Mouse (Mus musculus) neural tube, embryonic 11.5 days (tissue): ENCODE measurements around the gene Atp5mpl. TPM values are rescaled to one million over a fixed set of nuclear protein-coding genes. Genes with fewer than 3 reads are reported as not detected.
"Not testable (repeated sequence)": the region's sequence is repeated elsewhere in the genome, so short reads cannot be mapped to it uniquely, and the experiment has no call there.

Experiments
- ATAC-seq: fragments of 200-750 bp; cut with Nextera tagmentation; 2 replicates; pipeline ENCODE4 v1.8.0; 2017; ENCODE audit warnings: moderate number of reproducible peaks, mild to moderate bottlenecking, moderate TSS enrichment, moderate library complexity; ENCODE audit not compliant: insufficient read depth, low FRiP score, low TSS enrichment
- DNase-seq: peaks from one replicate; pipeline ENCODE4 v3.0.0-alpha.2; 2015; ENCODE audit warnings: low spot score
- H3K27ac ChIP-seq: fragments of 300-500 bp; sonication (generic); 2 replicates; pipeline ENCODE4 v1.5.1; 2014; ENCODE audit warnings: low read depth, mild to moderate bottlenecking, low read length
- H3K27me3 ChIP-seq: fragments of 300-500 bp; sonication (generic); 2 replicates; pipeline ENCODE4 v1.6.1; 2014; ENCODE audit warnings: mild to moderate bottlenecking, low read length, mixed read lengths; ENCODE audit not compliant: control insufficient read depth, insufficient read depth
- H3K36me3 ChIP-seq: fragments of 300-500 bp; sonication (generic); 2 replicates; pipeline ENCODE4 v1.6.1; 2014; ENCODE audit warnings: mild to moderate bottlenecking, low read length, moderate library complexity, mixed read lengths; ENCODE audit not compliant: control insufficient read depth, insufficient read depth
- H3K4me1 ChIP-seq: fragments of 300-500 bp; sonication (generic); 2 replicates; pipeline ENCODE4 v1.6.1; 2014; ENCODE audit warnings: low read length, mixed read lengths; ENCODE audit not compliant: control insufficient read depth, insufficient read depth
- H3K4me2 ChIP-seq: fragments of 300-500 bp; sonication (generic); 2 replicates; pipeline ENCODE4 v1.6.1; 2014; ENCODE audit warnings: low read depth, mild to moderate bottlenecking, moderate library complexity
- H3K4me3 ChIP-seq: fragments of 300-500 bp; sonication (generic); 2 replicates; pipeline ENCODE4 v1.5.1; 2014; ENCODE audit warnings: low read depth, low read length
- H3K9ac ChIP-seq: fragments of 300-500 bp; sonication (generic); 2 replicates; pipeline ENCODE4 v1.6.1; 2014; ENCODE audit warnings: mild to moderate bottlenecking, low read length
- H3K9me3 ChIP-seq: fragments of 300-500 bp; sonication (generic); 2 replicates; pipeline ENCODE4 v1.6.1; 2016; ENCODE audit warnings: low read length; ENCODE audit not compliant: control insufficient read depth
- WGBS: fragments of 180-500 bp; shearing (Covaris S2); extraction: QIAGEN DNeasy Blood & Tissue Kit; methylation state at CpG from one replicate; pipeline ENCODE4 v1.1.7; 2014; 5-methylcytosine and 5-hydroxymethylcytosine counted together
- polyA plus RNA-seq: library from polyadenylated mRNA; unstranded; fragments of >200 nt; fragmentation: Nextera tagmentation; extraction: Ambion mirVana; gene quantifications from 2 replicates; pipeline ENCODE4 v1.2.1, GENCODE M21; 2014

Gene Atp5mpl
- polyA plus RNA-seq, 1 experiment from 2014 or later, result 635 TPM

DNA sequence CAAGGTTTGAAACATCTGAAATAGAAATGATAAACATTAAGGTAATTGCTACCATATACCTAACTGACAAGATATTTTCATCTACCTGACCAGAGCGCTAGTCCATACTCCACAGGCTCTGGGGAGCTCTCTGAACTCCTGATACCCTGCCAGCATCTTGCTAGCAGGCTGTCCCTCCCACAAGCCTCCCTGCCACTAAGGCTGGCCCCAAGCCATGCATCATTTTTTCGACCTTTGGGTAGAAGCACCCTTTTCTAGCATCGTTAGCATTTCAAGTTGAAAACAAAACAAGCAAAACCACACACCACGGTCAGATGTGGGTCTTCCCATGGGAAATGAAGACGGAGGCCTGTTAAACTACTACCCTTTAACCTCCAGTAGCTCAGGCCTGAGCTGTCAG is 3.4 kb downstream of the Atp5mpl start:
- no peak overlapping the region for H3K27ac ChIP-seq
- DNase-seq, result no peak
- no peaks in the 10 kb centered on the region for H3K27me3 ChIP-seq
- no peak overlapping the region for H3K9ac ChIP-seq
- no peak overlapping the region for H3K4me3 ChIP-seq
- peaks cover 14% of the 10 kb centered on the region for H3K36me3 ChIP-seq
- no peaks in the 10 kb centered on the region for H3K9me3 ChIP-seq
- no peak overlapping the region for H3K4me2 ChIP-seq
- peaks cover 7% of the 10 kb centered on the region for H3K4me1 ChIP-seq
- no peak for ATAC-seq
- 89% methylated on average over 5 of the region's 5 CpGs for WGBS

GRCm38 (mm10) chr12:111958101-111958865 is 8.5 kb downstream of the Atp5mpl start:
- Histone ChIP-seq H3K4me3 (no peak overlapping the region), H3K27me3 (no peaks in the 10 kb centered on the region), H3K9me3 (no peaks in the 10 kb centered on the region), H3K4me2 (no peak overlapping the region), H3K27ac (no peak overlapping the region), H3K9ac (no peak overlapping the region), H3K36me3 (peaks cover 14% of the 10 kb centered on the region), H3K4me1 (no peaks in the 10 kb centered on the region)
- DNase-seq, result peak; percentile 64
- 47% methylated on average over 9 of the region's 9 CpGs for WGBS
- 0 out of 2 replicates have a peak, but pooled peaks have one; percentile 55 for ATAC-seq

- Histone ChIP-seq H3K9me3 (no peaks in the 10 kb centered on the region), H3K4me3 (no peak overlapping the region), H3K9ac (no peak overlapping the region), H3K4me1 (no peaks in the 10 kb centered on the region), H3K36me3 (peaks cover 11% of the 10 kb centered on the region), H3K27me3 (no peaks in the 10 kb centered on the region), H3K4me2 (no peak overlapping the region), H3K27ac (no peak overlapping the region)
- 83% methylated on average over 5 of the region's 5 CpGs for WGBS
- no peak for DNase-seq
- no peak for ATAC-seq
These were observed 10.6 kb downstream of the Atp5mpl start for GRCm38 (mm10) chr12:111956173-111956572.

DNA sequence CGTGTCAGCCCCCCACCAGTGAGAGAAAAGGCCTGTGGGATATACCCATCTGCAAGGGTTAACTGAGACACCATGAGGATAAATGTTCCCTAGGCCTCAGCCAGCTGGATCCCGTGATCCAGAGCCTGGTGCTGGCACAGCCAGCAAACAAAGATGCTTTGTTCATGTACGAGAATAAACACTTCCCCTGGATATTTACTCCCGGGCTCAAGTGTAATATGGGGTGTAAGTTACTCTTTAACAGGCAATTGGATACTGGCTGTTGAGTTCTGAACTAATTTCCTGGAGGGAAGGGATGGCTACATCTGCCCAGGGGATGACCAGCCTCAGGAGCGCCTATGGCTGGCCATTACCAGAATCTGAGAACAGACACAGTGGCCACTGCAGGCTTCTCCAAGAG is 15.1 kb downstream of the Atp5mpl start:
- Histone ChIP-seq H3K4me2 (no peak overlapping the region), H3K36me3 (no peaks in the 10 kb centered on the region), H3K4me3 (no peak overlapping the region), H3K27me3 (no peaks in the 10 kb centered on the region), H3K9me3 (no peaks in the 10 kb centered on the region), H3K27ac (no peak overlapping the region), H3K4me1 (no peaks in the 10 kb centered on the region), H3K9ac (no peak overlapping the region)
- WGBS, result 59% methylated on average over 5 of the region's 5 CpGs
- ATAC-seq (no peak), DNase-seq (no peak)

DNA sequence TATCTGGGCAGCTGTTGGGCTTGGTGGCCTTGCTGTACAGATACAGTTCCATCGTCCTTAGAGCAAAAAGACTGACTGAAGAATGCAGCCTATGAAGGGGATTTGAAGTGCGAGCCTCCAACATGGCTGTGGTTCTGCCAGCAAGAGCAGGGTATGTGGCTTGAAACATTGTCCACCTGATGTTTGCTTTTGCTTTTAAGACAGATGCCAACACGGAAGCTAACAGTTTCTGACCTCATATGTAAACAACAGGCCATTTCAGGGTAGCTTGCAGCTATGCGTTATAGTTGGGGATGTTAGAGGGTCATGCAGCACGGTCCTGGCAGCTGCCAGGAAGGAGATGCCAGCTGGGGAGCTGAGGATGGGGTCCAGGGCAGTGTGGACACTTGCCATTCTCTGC is 16.3 kb downstream of the Atp5mpl start:
- Histone ChIP-seq H3K9ac (no peak overlapping the region), H3K9me3 (no peaks in the 10 kb centered on the region), H3K27me3 (no peaks in the 10 kb centered on the region), H3K4me1 (no peaks in the 10 kb centered on the region), H3K27ac (no peak overlapping the region), H3K4me3 (no peak overlapping the region), H3K36me3 (no peaks in the 10 kb centered on the region), H3K4me2 (no peak overlapping the region)
- DNase-seq (no peak), ATAC-seq (no peak)
- WGBS, result 86% methylated on average over 5 of the region's 5 CpGs

DNA sequence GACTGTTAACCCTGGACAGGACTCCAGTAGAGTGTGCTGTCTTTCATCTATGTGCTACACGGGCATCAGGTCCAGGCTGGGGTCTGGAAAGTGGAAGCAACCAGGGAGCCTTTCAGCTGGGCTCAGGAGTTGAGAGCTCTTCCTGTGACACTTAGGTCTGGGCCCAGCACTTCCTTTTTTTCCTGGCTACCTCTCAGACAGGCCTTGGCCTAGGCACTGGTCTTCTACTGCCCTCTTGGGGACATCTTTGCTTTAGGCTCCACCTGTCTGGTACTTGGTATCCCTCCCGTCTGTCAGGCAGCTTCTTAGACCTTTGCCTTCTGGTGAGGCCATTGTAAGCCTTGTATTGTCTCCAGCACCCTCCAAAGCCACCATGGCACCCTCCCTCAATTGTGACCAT is 20.1 kb downstream of the Atp5mpl start:
- Histone ChIP-seq H3K4me1 (no peaks in the 10 kb centered on the region), H3K27ac (no peak overlapping the region)
- peak; percentile 26 for DNase-seq

DNA sequence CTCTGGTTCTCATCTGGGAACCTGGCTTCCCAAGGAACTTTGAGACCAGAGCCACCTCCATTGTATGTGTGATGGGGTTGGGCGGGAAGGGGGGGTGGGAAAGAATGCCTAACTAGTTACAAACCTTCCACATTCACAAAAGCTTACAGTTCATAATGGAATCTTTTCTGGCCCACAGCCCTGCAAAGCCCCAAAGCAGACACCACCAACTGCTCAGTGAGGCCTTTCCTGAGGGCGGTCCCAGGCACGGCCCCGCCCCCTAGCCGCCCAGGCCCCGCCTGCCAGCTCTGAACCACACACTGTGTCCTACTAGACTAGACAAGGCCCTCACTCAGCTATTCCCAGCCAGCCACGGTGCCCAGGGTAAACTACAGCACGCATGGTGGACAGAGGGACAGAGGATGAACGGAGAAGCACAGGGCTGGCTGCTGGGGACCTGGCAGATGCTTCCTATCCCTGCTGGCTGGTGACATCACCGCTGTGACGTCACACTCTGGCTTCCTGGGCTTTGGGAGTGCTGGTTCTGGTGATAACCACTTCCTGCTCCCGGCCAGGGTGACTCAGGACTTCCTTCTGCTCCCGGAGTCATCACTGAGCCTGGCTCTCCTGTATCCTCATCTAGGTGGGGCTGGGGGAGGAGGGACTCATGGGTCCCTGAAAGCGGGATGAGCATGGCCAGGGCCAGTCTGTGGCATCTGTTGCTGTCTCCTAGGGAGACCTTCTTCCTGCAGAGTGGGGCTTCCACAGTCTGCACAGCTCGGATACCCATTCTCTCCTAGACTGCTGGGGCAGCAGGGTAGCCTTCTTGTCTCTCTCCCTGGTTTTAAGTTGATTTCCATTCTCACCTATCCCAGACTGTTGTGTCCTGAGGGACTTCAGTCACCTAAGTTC is 20.8 kb downstream of the Atp5mpl start:
- not testable (repeated sequence) for H3K27ac ChIP-seq, H3K36me3 ChIP-seq, H3K9ac ChIP-seq, H3K4me2 ChIP-seq, H3K27me3 ChIP-seq, ATAC-seq, H3K9me3 ChIP-seq, H3K4me1 ChIP-seq, H3K4me3 ChIP-seq, DNase-seq
- WGBS, result 58% methylated on average over 8 of the region's 15 CpGs

More for the DNA sequence above, 20.1 kb downstream of the Atp5mpl start:
- Histone ChIP-seq H3K4me3 (no peak overlapping the region), H3K36me3 (no peaks in the 10 kb centered on the region), H3K9ac (no peak overlapping the region), H3K27me3 (no peaks in the 10 kb centered on the region), H3K4me2 (no peak overlapping the region), H3K9me3 (no peaks in the 10 kb centered on the region)
- ATAC-seq, result no peak
- 54% methylated on average over 2 of the region's 2 CpGs for WGBS

- Histone ChIP-seq H3K36me3 (no peaks in the 10 kb centered on the region), H3K4me1 (no peaks in the 10 kb centered on the region), H3K27me3 (no peaks in the 10 kb centered on the region), H3K9ac (no peak overlapping the region), H3K4me3 (no peak overlapping the region), H3K4me2 (no peak overlapping the region), H3K27ac (0 out of 2 replicates have a peak overlapping the region, but pooled peaks have one; percentile 27), H3K9me3 (no peaks in the 10 kb centered on the region)
- no peak for ATAC-seq
- DNase-seq, result no peak
- WGBS, result 73% methylated on average over 8 of the region's 8 CpGs
These were observed 21.7 kb downstream of the Atp5mpl start for GRCm38 (mm10) chr12:111945115-111945514.
